In genomic region chr6:71909840-71910239, GRCm38 (mm10) we compare ENCODE assay signal across 8 mouse cellular contexts. TPM values are rescaled to one million over a fixed set of nuclear protein-coding genes. Genes with fewer than 3 reads are reported as not detected.
DNase-seq lines count a peak whose midpoint lies in the region; ATAC-seq and TF ChIP-seq lines count a peak whose summit lies in the region.

No protein-coding gene starts in this region.

- peaks cover 18% of the 10 kb centered on the region for H3K4me1 ChIP-seq in liver, adult 2 months (ENCODE audit: control insufficient read depth, insufficient read depth, low read length)
- H3K4me1 ChIP-seq in hindbrain, embryonic 11.5 days (replicated peaks; ENCODE audit: control insufficient read depth, insufficient read depth, low read length) = no peaks in the 10 kb centered on the region

- no peak overlapping the region for H3K27ac ChIP-seq in liver, adult 2 months (replicated peaks; ENCODE audit: insufficient read depth, low read depth, low read length)
- H3K27ac ChIP-seq in hindbrain, embryonic 11.5 days (ENCODE audit: low read depth, low read length) = no peak overlapping the region

- peaks cover 21% of the 10 kb centered on the region for H3K36me3 ChIP-seq in liver, adult 2 months (ENCODE audit: control insufficient read depth, insufficient read depth, low read length)
- H3K36me3 ChIP-seq in hindbrain, embryonic 11.5 days (ENCODE audit: control insufficient read depth, insufficient read depth, low read length) = no peaks in the 10 kb centered on the region

- H3K4me2 ChIP-seq in hindbrain, embryonic 11.5 days (replicated peaks; ENCODE audit: low read depth, low read length) = peak overlapping the region; percentile 29

- TF ChIP-seq POLR2A in liver, adult 2 months (IDR thresholded peaks at IDR 0.05; ENCODE audit: extremely low read depth, insufficient read depth, low read length) = no peak

- H3K27me3 ChIP-seq in liver, adult 2 months (ENCODE audit: control insufficient read depth, insufficient read depth, low read length) = no peaks in the 10 kb centered on the region
- H3K27me3 ChIP-seq in hindbrain, embryonic 11.5 days (ENCODE audit: control insufficient read depth, insufficient read depth, low read length) = no peaks in the 10 kb centered on the region

- no peak for TF ChIP-seq CTCF in liver, adult 2 months (IDR thresholded peaks at IDR 0.05; ENCODE audit: low read depth, low read length)

- H3K9ac ChIP-seq in liver, adult 2 months (ENCODE audit: low read depth, low read length) = no peak overlapping the region; the same call in 1 of the 2 replicates
- no peak overlapping the region for H3K9ac ChIP-seq in hindbrain, embryonic 11.5 days (ENCODE audit: low read depth, low read length)

- 50% methylated on average over 6 of the region's 6 CpGs for WGBS in liver, adult 2 months
- 76% methylated on average over 6 of the region's 6 CpGs for WGBS in hindbrain, embryonic 11.5 days

- H3K79me2 ChIP-seq in liver, adult 2 months (ENCODE audit: control insufficient read depth, insufficient read depth, low read length) = peaks cover 6% of the 10 kb centered on the region; the same call in 1 of the 2 replicates

- ATAC-seq in hindbrain, embryonic 11.5 days (ENCODE audit: low FRiP score) = no peak

- peak overlapping the region; percentile 79; the same call in 1 of the 2 replicates for H3K4me3 ChIP-seq in liver, adult 2 months (ENCODE audit: insufficient read depth, low read depth, low read length)
- H3K4me3 ChIP-seq in hindbrain, embryonic 11.5 days (ENCODE audit: low read depth, low read length) = peak overlapping the region; percentile 72

- H3K9me3 ChIP-seq in hindbrain, embryonic 11.5 days (ENCODE audit: control insufficient read depth, low read length) = no peaks in the 10 kb centered on the region

- DNase-seq in liver, adult 2 months (ENCODE audit: extremely low read depth, low read depth, low spot score) = no peak
- DNase-seq in liver = no peak
- DNase-seq in R1 (ENCODE audit: low read depth, low spot score) = peak; percentile 47
- DNase-seq in hindbrain, embryonic 11.5 days (ENCODE audit: low spot score) = no peak
- peak; percentile 9 for DNase-seq in mesoderm, embryonic 11.5 days (ENCODE audit: low read depth, low spot score)
- DNase-seq in adrenal gland, postnatal 14 days = no peak
- no peak for DNase-seq in frontal cortex, postnatal 14 days (ENCODE audit: low spot score in 2 of 2)
- DNase-seq in left cerebral cortex, adult 9 months (ENCODE audit: low spot score in 2 of 2) = no peak

RNA-seq across cellular contexts. Expression of gene Polr1a, which starts 1.0 kb away (rescaled TPM):
- total RNA-seq in liver, adult 2 months (2014; rRNA removed) = 9.3 and 15.2 TPM in 2 replicates
- polyA plus RNA-seq in liver, adult 2 months (2012; rRNA removed) = 6.4 and 8.6 TPM in 2 replicates
- polyA plus RNA-seq in hindbrain, embryonic 11.5 days (2014; fragmentation: Nextera tagmentation; extraction: Ambion mirVana) = 24.0 and 27.7 TPM in 2 replicates
- total RNA-seq in adrenal gland, postnatal 14 days (2021) = 60.9 and 68.3 TPM in 2 replicates

RNA-seq across cellular contexts. Expression of gene Ptcd3, which starts 1.3 kb away (rescaled TPM):
- total RNA-seq in liver, adult 2 months (2014; rRNA removed) = 48.4 and 58.9 TPM in 2 replicates
- 8.1 and 9.1 TPM in 2 replicates for polyA plus RNA-seq in liver, adult 2 months (2012; rRNA removed)
- 129 and 136 TPM in 2 replicates for polyA plus RNA-seq in hindbrain, embryonic 11.5 days (2014; fragmentation: Nextera tagmentation; extraction: Ambion mirVana)
- 112 and 116 TPM in 2 replicates for total RNA-seq in adrenal gland, postnatal 14 days (2021)

Comparison
In these comparisons a context has a peak if more than half of its experiments do, and no peak if none do; other contexts are left out.
1. DNase-seq: peak in R1 (single experiment) and mesoderm, embryonic 11.5 days (single experiment); none in liver, adult 2 months (single experiment), liver (single experiment), hindbrain, embryonic 11.5 days (single experiment), adrenal gland, postnatal 14 days (single experiment), frontal cortex, postnatal 14 days (0 of 2) and left cerebral cortex, adult 9 months (0 of 2).